Mouse (Mus musculus): ENCODE results near the gene Ralgps1.

GRCm38 (mm10) chr2:33165710-33166374 lies 205.4 kb downstream of the Ralgps1 start:
- no peak; the same call in 1 of the 2 replicates for TF ChIP-seq CTCF (IDR thresholded peaks at IDR 0.05; ENCODE audit: low read depth)
- no peak for TF ChIP-seq EP300 (optimal IDR thresholded peaks at IDR 0.05)
